Mouse (Mus musculus) erythroblast, adult 5-6 weeks (primary cell): Measurements from ENCODE around the gene Plxna1. TPM values are rescaled to one million over a fixed set of nuclear protein-coding genes. Genes with fewer than 3 reads are reported as not detected.
A peak's percentile ranks its signal among the peaks of the same experiment; 100 is the strongest.

ENCODE experiments used
- ATAC-seq: replicated peaks from 2 replicates; pipeline ENCODE4 v1.8.0; 2016; ENCODE audit warnings: moderate number of reproducible peaks, mild to moderate bottlenecking, moderate TSS enrichment, inconsistent platforms; ENCODE audit not compliant: poor library complexity, low FRiP score, severe bottlenecking
- total RNA-seq, 2 experiments: library from RNA; stranded (forward) in 1 of 2; stranded (reverse) in 1 of 2; fragments of 150-400 nt in 1 of 2; fragments of 200-764, 138-1000 nt in 1 of 2; gene quantifications; 2 replicates each; pipeline versions ENCODE4 v1.2.3 to v1.2.4; 2015 to 2017; ENCODE audit warnings: low replicate concordance in 2 of 2

The Plxna1 gene
- total RNA-seq, 2 experiments from 2014 or later: 0.68 to 1.7 TPM

DNA sequence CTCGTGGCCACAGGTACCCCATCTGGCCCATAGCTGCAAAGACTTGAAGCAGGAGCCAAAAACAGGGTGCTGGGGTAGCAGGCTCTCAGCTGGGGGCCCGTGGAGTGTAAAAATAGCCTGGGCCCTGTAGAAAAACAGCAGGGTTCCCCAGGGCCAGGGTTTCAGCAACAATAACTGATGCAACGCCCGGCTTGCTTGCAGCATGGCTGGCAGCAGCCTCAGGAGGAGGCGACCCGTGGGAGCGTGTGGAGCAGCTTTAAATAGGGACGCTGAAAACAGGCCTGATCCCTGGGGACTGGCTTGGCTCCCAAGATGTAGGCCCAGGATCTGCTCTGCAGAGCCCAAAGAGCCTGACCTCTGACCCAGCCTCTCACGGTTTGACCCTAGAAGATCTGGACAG is 24.8 kb downstream of the Plxna1 start:
- ATAC-seq: no peak

DNA sequence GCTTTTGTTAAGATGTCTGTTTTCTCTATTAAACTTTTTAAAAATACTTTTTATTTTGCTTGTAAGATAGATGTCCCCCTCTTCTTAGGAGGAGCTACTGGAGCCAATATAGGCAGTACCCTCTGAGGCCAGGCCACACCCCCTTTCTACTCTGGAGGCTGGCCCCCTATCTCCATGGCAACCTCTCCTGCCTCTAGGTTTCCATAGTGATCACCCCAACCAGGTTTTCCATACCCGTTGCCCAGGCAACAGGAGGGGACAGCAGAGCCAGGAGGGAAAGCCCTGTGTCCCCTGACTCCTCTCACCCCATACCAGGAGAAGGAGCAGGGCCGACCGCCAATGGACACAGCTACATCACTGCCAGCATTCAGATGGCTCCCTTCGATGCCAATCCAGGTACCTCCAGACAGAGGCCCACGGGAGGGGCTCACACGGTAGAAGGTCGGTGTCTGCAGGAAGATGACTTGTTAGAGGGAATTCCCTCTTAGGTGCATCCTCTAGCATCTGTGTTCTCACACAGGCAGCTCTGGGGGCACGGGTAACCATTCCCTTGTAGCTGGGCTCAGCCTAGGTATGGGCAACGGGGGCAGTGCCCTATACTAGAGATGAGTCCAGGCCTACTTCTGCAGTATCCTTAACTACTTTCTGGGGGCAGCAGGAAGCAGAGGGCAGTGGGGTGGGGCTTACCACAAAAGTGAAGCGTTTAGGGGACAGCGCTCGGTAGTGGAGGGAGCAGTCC is 28.3 kb downstream of the Plxna1 start:
- ATAC-seq: no peak

- no peak for ATAC-seq
Measured at GRCm38 (mm10) chr6:89330957-89331356, 31.5 kb downstream of the Plxna1 start.

DNA sequence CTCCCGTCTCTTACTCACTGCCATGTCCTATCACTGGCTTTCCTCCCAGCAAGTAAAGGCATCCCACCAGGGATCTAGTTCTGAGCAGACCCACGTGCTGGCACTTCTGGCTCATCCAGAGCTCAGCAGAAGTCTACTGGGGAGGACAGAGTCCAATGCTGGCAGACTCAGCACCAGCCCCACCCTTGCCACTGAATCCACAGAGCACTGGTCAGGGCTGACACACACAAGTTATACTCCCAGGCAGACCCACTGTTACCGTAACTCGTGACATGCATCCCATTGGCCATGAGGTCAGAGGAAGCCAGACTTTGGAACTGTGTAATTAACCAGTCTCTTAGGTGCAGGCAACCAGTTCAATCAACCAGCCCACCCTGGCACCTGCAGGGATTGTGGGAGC is 33.8 kb downstream of the Plxna1 start:
- ATAC-seq: no peak

DNA sequence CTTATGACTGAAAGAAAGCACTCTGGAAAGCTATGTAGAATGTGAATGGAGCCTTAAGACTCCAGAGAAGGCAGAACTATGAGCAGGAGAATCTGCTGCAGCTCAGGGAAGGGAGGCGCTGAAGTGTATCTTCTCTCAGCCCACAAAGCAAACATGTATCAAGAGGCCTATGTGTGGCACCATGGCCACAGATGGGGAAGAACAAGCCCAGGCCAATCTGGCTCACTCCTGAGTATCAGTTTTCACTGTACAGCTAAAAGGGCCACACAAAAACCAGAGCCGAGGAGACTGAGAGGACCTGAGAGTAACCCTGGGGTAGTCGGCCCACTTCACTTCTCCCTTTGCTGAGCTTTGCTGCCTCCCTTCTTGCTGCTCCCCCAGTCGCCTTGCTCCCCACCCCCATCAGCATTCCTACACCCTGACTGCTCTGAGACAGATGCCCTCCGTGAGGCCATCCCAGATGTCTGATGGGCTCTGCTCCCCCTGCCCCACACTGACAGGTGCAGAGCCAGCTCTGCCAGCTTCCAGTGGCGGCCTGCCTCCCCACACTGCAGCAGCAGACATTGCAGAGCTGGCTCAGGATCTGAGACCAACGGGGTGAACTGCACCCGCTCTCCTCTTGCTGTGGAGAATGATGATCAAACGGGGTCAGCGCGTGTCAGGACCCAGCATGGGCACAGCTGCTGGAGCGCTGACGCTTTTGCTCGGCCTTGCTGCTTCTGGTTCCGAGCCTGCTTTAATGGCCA is 34.5 kb downstream of the Plxna1 start:
- ATAC-seq: no peak

DNA sequence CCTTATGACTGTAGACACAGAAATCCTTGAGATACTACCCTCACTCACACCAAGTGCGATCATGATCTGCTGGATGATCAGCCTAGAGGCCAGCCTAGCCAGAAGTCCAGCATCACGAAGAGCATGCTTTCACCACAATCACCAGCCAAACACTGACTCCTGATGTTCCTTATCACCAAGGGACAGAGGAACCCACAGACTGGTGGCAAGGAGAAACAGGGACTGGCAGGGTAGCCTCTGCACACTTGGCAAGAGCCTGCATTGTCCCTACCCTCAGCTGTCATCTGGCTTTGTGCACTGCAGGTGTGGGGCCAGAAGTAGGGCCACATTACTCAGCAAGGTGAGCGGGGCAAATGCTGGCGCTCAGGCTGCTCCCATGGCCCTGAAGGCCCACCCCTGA is 37.6 kb downstream of the Plxna1 start:
- ATAC-seq: no peak

DNA sequence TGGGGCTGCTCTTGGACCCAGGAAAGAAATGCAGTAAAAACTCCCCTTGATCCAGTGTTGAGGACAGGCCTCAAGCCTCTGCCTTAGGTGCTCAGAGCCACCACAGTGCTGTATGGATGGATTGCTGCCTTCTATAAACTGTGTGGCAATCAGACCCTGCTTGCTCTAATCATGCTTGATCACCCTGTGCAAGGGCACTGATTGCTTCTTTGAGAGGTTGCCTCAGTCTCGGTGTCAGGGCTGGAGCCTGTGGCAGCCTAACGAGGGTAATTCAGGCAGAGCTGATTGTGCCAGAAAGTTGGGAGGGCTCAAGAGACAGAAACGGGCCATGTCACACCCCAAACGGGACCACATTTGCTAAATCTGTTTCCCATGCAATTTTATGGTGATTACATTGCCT is 47.2 kb downstream of the Plxna1 start:
- no peak for ATAC-seq

GRCm38 (mm10) chr6:89311518-89311917 is 50.9 kb downstream of the Plxna1 start:
- ATAC-seq: no peak

- no peak for ATAC-seq
Measured at GRCm38 (mm10) chr6:89310236-89310635, 52.2 kb downstream of the Plxna1 start.

DNA sequence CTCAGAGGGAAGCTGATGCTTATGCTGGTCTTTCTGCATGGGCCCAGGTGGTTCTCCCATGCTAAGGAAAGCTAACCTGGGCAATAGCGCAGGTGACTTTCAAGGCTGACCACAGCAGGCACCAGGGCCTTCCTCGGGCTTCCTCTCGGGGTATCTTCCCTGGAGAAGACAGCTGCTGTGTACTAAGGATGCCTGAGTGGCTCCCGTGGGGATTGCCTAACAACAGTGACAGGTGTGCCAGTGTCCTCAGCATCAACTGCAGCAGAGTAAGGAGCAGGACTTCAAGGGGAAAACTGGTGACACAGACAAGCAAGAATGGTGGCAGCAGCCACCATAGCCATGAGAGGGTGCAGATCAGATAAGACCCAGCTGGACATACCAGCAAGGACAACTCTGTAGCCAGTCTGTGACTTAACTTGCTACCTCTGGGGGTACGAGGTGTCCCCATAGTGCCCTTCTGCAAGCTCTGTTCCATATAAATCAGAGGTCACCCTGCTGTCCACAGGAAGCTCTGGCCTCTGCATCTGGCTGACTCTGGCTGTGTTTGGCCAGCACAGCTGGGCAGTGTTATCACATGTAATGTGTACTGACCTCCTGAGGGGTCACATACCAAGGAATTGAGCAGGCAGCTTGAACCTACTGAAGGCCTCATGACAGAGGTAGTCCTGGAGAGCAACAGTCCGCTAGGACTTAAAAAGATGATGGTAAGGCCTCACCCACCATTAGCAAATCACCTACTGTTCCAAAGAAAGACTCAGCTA is 54.0 kb downstream of the Plxna1 start:
- no peak for ATAC-seq

DNA sequence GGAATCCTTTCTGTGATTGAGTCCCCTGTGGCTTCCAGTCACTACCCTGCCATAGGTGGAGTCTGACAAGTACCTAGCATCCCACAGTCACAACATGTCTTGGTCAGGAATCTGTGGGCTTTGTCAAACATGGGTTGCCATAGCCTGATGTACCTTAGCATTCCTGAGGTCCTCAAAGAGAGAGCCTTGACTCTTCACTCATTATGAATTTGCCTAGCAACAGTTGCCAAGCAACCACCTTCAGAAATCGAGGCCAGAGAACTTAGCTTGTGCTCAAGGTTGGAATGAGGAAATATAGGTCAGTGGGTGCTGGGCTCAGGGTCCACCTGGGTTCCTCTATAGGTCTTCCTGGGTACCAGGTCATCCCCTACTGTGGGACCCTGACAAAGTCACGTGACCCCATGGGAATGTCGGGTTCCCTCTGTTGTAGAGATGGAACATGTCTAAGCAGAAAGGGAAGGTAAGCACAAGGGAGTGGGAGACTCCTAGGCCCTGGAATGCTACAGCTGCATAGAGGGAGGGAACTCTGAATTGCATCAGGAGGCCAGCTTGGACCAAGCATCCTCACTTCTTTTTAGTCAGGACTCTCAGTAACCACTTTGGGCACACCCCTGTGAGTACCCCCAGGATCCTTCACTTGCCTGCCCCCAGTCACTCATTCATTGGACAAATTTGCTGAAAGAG is 57.9 kb downstream of the Plxna1 start:
- no peak for ATAC-seq

DNA sequence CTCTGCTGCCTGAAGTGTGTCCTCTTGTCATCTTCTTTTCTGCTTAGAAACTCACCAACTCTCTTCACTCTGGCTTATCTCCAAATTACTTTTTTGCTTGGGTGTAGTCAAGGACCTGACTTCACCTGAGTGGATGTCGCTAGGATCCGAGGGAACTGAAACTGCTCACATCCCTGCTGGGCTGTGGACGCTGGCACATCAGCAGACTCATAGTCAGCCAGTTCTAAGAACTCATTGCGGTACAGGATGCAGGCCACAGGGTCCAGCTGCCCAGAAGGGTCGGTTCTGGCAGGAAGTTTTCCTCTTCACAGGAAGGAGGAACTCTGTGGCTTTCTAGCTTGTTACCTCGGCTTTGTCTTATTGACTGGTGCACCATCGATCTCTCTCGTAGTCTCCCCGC is 62.6 kb downstream of the Plxna1 start:
- no peak for ATAC-seq

DNA sequence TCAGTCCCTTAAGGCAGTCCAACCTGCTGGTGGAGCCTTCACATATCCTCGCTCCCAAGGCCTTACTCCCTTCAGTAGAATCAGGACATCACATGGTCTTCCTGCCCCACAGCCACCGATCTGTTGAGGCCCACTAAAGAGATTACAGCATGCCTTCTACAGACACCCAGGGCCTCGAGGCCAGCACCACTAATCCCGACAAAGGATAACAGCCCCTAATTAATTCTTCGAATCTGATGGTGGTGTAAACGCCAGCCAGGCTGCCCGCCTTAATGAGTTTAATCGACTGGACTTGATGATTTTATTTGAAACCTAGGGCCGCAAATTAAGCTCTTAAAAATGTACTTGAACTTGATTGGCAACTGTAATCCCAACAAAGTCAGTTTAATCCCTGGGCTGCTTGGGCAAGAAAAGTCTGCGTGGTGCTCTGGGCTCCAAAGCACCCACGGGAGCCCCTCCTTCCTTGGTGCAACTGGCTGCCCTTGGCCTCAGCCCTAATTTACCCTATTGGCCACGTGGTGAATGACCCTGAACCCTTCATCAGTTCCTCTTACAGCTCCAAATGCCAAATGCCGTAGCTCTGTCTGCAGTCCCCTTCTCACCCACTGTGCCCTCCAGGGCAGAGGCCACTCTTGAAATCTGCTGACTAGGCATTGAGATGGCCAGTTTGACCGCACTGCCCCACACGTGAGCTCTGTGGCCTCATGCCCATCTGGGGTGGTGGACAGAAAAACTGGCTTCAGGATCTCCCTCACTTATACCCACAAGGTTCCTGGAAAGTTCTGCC is 65.3 kb downstream of the Plxna1 start:
- 0 out of 2 replicates have a peak, but pooled peaks have one; percentile 30 for ATAC-seq

DNA sequence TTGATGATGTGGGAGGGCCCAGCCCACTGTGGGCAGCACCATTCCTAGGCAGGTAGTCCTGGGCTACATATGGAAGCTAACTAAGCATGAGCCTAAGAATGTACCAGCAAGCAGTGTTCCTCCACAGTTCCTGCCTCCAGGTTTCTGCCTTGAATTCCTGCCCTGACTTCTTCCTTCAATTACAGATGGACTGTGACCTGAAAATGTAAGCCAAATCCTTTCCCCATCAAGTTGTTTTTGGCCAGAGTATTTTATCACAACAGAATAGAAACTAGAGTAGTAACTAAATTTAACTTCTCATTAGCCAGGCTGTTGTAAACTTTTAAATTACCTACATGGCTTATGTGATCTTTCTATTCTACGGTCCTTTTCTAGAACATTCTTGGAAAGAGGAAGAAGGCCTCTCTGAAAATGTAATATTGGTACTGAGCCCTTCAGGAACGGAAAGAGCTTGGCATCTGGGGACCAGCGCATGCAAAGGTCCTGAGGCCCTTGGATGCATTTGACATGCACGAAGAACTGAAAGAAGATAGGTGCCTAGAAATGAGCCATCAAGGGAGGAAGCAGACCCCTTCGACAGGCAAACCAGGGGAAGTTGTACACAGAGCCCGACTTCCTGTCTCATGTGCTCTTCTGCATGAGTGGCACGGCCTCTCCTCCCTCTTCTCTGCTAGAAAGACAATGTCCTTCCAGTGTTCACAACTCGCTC is 66.3 kb downstream of the Plxna1 start:
- ATAC-seq: no peak

GRCm38 (mm10) chr6:89294621-89295020 is 67.8 kb downstream of the Plxna1 start:
- ATAC-seq: no peak

GRCm38 (mm10) chr6:89291494-89291893 is 70.9 kb downstream of the Plxna1 start:
- no peak for ATAC-seq

- no peak for ATAC-seq
Measured at GRCm38 (mm10) chr6:89288156-89288555, 74.3 kb downstream of the Plxna1 start.

- no peak for ATAC-seq
Measured at GRCm38 (mm10) chr6:89286700-89287428, 75.6 kb downstream of the Plxna1 start.
